Mouse (Mus musculus) heart, adult 2 months (tissue): ENCODE measurements around the gene Foxl1.

Source experiments
- CTCF ChIP-seq: fragments of 200-600 bp; IDR thresholded peaks from 2 replicates; pipeline ENCODE4 v1.8.1; 2022; ENCODE audit warnings: antibody characterized with exemption, mild to moderate bottlenecking, moderate library complexity
- EP300 ChIP-seq: fragments of 200-500 bp; IDR thresholded peaks from 2 replicates; pipeline ENCODE4 v1.6.1; 2011; ENCODE audit warnings: low read depth, low read length, control low read depth; ENCODE audit not compliant: insufficient read depth
- POLR2A ChIP-seq: fragments of 200-500 bp; IDR thresholded peaks from 2 replicates; pipeline ENCODE4 v1.6.1; 2011; ENCODE audit warnings: mild to moderate bottlenecking, low read depth, low read length, control low read depth; ENCODE audit not compliant: insufficient read depth

GRCm38 (mm10) chr8:121126191-121126590, 1.5 kb upstream of the Foxl1 start:
- TF ChIP-seq CTCF: no peak
- no peak for TF ChIP-seq POLR2A
- TF ChIP-seq EP300: no peak
